In genomic region chr13:41504997-41505396, GRCm38 (mm10) we compare ENCODE assay signal across 22 mouse cellular contexts.
"Had no signal": no experiment of that assay in that cellular context is flagged by ENCODE, and none has a peak within 500 bp of the region (broad histone marks: within the 10 kb centered on the region; RNA-seq: fewer than 3 reads in every experiment).

No protein-coding gene starts in this region.

- H3K4me2 ChIP-seq: liver, embryonic 13.5 days; liver, embryonic 15.5 days; lung, embryonic 14.5 days; midbrain, embryonic 12.5 days; neural tube, embryonic 13.5 days; neural tube, embryonic 15.5 days; stomach, embryonic 15.5 days had no signal

- DNase-seq: liver, embryonic 13.5 days; lung, adult 18-20 months; lung, embryonic 14.5 days; lung, postnatal 10 days; lung, postnatal 4 days; midbrain, embryonic 14.5 days; retina, postnatal 1 day; right cerebral cortex, adult 18-20 months; right cerebral cortex, postnatal 25 days; right cerebral cortex, postnatal 4 days; thymus, adult 2 months; thymus, postnatal 25 days; thymus, postnatal 4 days had no signal

- ATAC-seq: midbrain, embryonic 16.5 days had no signal

- H3K27me3 ChIP-seq: liver, embryonic 13.5 days; liver, embryonic 15.5 days; midbrain, embryonic 12.5 days; neural tube, embryonic 13.5 days; neural tube, embryonic 15.5 days; stomach, embryonic 15.5 days had no signal

- H3K4me1 ChIP-seq: liver, embryonic 13.5 days; stomach, embryonic 15.5 days had no signal

- H3K27ac ChIP-seq: liver, embryonic 13.5 days; liver, embryonic 15.5 days; midbrain, embryonic 10.5 days; midbrain, embryonic 12.5 days; neural tube, embryonic 13.5 days; neural tube, embryonic 15.5 days; stomach, embryonic 15.5 days; stomach, postnatal 0 days had no signal

- H3K9ac ChIP-seq: liver, embryonic 13.5 days; liver, embryonic 15.5 days; lung, embryonic 14.5 days; midbrain, embryonic 12.5 days; neural tube, embryonic 13.5 days; neural tube, embryonic 15.5 days; stomach, embryonic 15.5 days had no signal

- H3K36me3 ChIP-seq: liver, embryonic 13.5 days; liver, embryonic 15.5 days; midbrain, embryonic 10.5 days; midbrain, embryonic 12.5 days; neural tube, embryonic 13.5 days; neural tube, embryonic 15.5 days; stomach, embryonic 15.5 days had no signal

- H3K4me3 ChIP-seq: liver, embryonic 13.5 days; liver, embryonic 15.5 days; midbrain, embryonic 10.5 days; midbrain, embryonic 12.5 days; myocyte; neural tube, embryonic 13.5 days; neural tube, embryonic 15.5 days; stomach, embryonic 15.5 days had no signal

- H3K9me3 ChIP-seq: liver, embryonic 13.5 days; liver, embryonic 15.5 days; midbrain, embryonic 10.5 days; midbrain, embryonic 12.5 days; neural tube, embryonic 13.5 days; neural tube, embryonic 15.5 days; stomach, embryonic 15.5 days had no signal
